Mouse (Mus musculus): Measurements from ENCODE around the gene Ccdc30.

Gene Ccdc30

GRCm38 (mm10) chr4:119412791-119413190 is 2.5 kb downstream of the Ccdc30 start:
- DNase-seq = peak; percentile 14 to 35

GRCm38 (mm10) chr4:119411877-119412650 is 3.3 kb downstream of the Ccdc30 start:
- peak; percentile 52 to 71 for DNase-seq

- no peak for DNase-seq
Observed at GRCm38 (mm10) chr4:119403431-119403830, 11.9 kb downstream of the Ccdc30 start.

- no peak for DNase-seq
Observed at GRCm38 (mm10) chr4:119400896-119401295, 14.4 kb downstream of the Ccdc30 start.

- DNase-seq = no peak
Observed at GRCm38 (mm10) chr4:119398751-119399150, 16.6 kb downstream of the Ccdc30 start.

GRCm38 (mm10) chr4:119390369-119390768 is 25.0 kb downstream of the Ccdc30 start:
- DNase-seq = peak; percentile 46

GRCm38 (mm10) chr4:119389184-119389583 is 26.1 kb downstream of the Ccdc30 start:
- no peak for DNase-seq

- DNase-seq = no peak
Observed at GRCm38 (mm10) chr4:119381471-119382190, 33.7 kb downstream of the Ccdc30 start.

- DNase-seq = no peak
Observed at GRCm38 (mm10) chr4:119369460-119369859, 45.9 kb downstream of the Ccdc30 start.

GRCm38 (mm10) chr4:119366758-119367526 is 48.4 kb downstream of the Ccdc30 start:
- no peak for DNase-seq

GRCm38 (mm10) chr4:119362231-119362630 is 53.1 kb downstream of the Ccdc30 start:
- no peak for DNase-seq

GRCm38 (mm10) chr4:119359196-119359971 is 55.9 kb downstream of the Ccdc30 start:
- peak; percentile 51 to 52 for DNase-seq

- DNase-seq = no peak
Observed at GRCm38 (mm10) chr4:119345508-119345907, 69.8 kb downstream of the Ccdc30 start.

GRCm38 (mm10) chr4:119338861-119339361 is 76.4 kb downstream of the Ccdc30 start:
- peak; percentile 8 to 26 for DNase-seq

GRCm38 (mm10) chr4:119338422-119338821 is 76.9 kb downstream of the Ccdc30 start:
- DNase-seq = no peak

GRCm38 (mm10) chr4:119333487-119333886 is 81.8 kb downstream of the Ccdc30 start:
- no peak for DNase-seq

GRCm38 (mm10) chr4:119320896-119321550 is 94.3 kb downstream of the Ccdc30 start:
- DNase-seq = peak in 1 of 2 experiments; percentile 14

GRCm38 (mm10) chr4:119320131-119320830 is 95.0 kb downstream of the Ccdc30 start, which contains the start of gene Ppih:
Gene Ppih (minus strand): TSS chr4:119320546.
- peak; percentile 95 to 96 for DNase-seq

- no peak for DNase-seq
Observed at GRCm38 (mm10) chr4:119313756-119314155, 101.6 kb downstream of the Ccdc30 start.

- no peak for DNase-seq
Observed at GRCm38 (mm10) chr4:119305418-119305817, 109.9 kb downstream of the Ccdc30 start.

GRCm38 (mm10) chr4:119303291-119303690 is 112.0 kb downstream of the Ccdc30 start:
- DNase-seq = no peak

Measured in thymus, postnatal 36 days (tissue).